Mouse (Mus musculus) CH12.LX (cell line): ENCODE results near the gene Unc5cl. TPM values are rescaled to one million over a fixed set of nuclear protein-coding genes. Genes with fewer than 3 reads are reported as not detected.

Source experiments
- DNase-seq: peaks from one replicate; pipeline ENCODE4 v3.0.0-alpha.2; 2013; ENCODE audit errors: extremely low read depth
- H3K27ac ChIP-seq: 2 replicates; pipeline ENCODE4 v1.5.1; 2012; ENCODE audit warnings: low read depth, mild to moderate bottlenecking, control low read depth, moderate library complexity; ENCODE audit not compliant: insufficient read depth
- H3K27me3 ChIP-seq: replicated peaks from 2 replicates; pipeline ENCODE3; 2012; ENCODE audit warnings: inconsistent platforms
- H3K36me3 ChIP-seq, 2 experiments: replicated peaks in 1 of 2; 2 replicates each; pipeline versions ENCODE3 to v1.6.1; 2012; ENCODE audit warnings: inconsistent platforms in 1 of 2, low read length in 1 of 2, mild to moderate bottlenecking in 1 of 2, mixed read lengths in 1 of 2, moderate library complexity in 1 of 2; ENCODE audit not compliant: control insufficient read depth in 1 of 2, insufficient read depth in 1 of 2
- H3K4me1 ChIP-seq, 2 experiments: 2 replicates each; pipeline ENCODE4 v1.6.1; 2012; ENCODE audit warnings: inconsistent platforms in 1 of 2, moderate library complexity in 1 of 2; ENCODE audit not compliant: insufficient read depth in 2 of 2, control insufficient read depth in 1 of 2
- H3K4me2 ChIP-seq: 2 replicates; pipeline ENCODE4 v1.6.1; 2012; ENCODE audit warnings: low read depth, mild to moderate bottlenecking, control low read depth; ENCODE audit not compliant: poor library complexity, insufficient read depth, severe bottlenecking
- H3K4me3 ChIP-seq, 3 experiments: fragments of 150-350 bp in 1 of 3; sonication (generic) in 1 of 3; replicated peaks in 1 of 3; 2 replicates each; pipeline versions ENCODE3 to v1.5.1; 2011 to 2012; ENCODE audit warnings: low read depth in 2 of 3, low read length in 2 of 3, mild to moderate bottlenecking in 2 of 3, moderate library complexity in 2 of 3, control low read depth in 1 of 3, improper control_type of control experiment in 1 of 3, inconsistent platforms in 1 of 3, mixed read lengths in 1 of 3; ENCODE audit not compliant: poor library complexity in 1 of 3
- H3K79me2 ChIP-seq: replicated peaks from 2 replicates; pipeline ENCODE4 v1.6.1; 2012; ENCODE audit warnings: mild to moderate bottlenecking, moderate library complexity; ENCODE audit not compliant: control insufficient read depth, poor library complexity, insufficient read depth, severe bottlenecking; ENCODE audit errors: extremely low read depth
- H3K9ac ChIP-seq: 2 replicates; pipeline ENCODE4 v1.6.1; 2012; ENCODE audit warnings: low read depth, mild to moderate bottlenecking, control low read depth, moderate library complexity; ENCODE audit not compliant: insufficient read depth
- H3K9me3 ChIP-seq: replicated peaks from 2 replicates; pipeline ENCODE3; 2012; ENCODE audit warnings: low read length, inconsistent platforms, mixed read lengths
- BHLHE40 ChIP-seq: IDR thresholded peaks from 2 replicates; pipeline ENCODE4 v1.6.1; 2011; ENCODE audit warnings: mild to moderate bottlenecking, low read depth, low read length, improper control_type of control experiment
- CHD1 ChIP-seq: IDR thresholded peaks from 2 replicates; pipeline ENCODE4 v1.6.1; 2012; ENCODE audit warnings: low read depth, low read length, improper control_type of control experiment, inconsistent platforms
- CTCF ChIP-seq, 2 experiments: IDR thresholded peaks in 1 of 2; conservative IDR thresholded peaks in 1 of 2; 2 replicates each; pipeline ENCODE4 v1.5.1; 2011 to 2012; ENCODE audit warnings: low read depth in 2 of 2, low read length in 2 of 2, improper control_type of control experiment in 1 of 2, inconsistent platforms in 1 of 2, mild to moderate bottlenecking in 1 of 2, moderate library complexity in 1 of 2
- E2F4 ChIP-seq: IDR thresholded peaks from 2 replicates; pipeline ENCODE4 v1.6.1; 2011; ENCODE audit warnings: low read depth, low read length, improper control_type of control experiment; ENCODE audit not compliant: insufficient replicate concordance
- ELF1 ChIP-seq: IDR thresholded peaks from 2 replicates; pipeline ENCODE4 v1.6.1; 2014; ENCODE audit warnings: low read depth, mild to moderate bottlenecking, inconsistent platforms, low read length, improper control_type of control experiment
- EP300 ChIP-seq: IDR thresholded peaks from 2 replicates; pipeline ENCODE4 v1.6.1; 2011; ENCODE audit warnings: low read length, improper control_type of control experiment
- GABPA ChIP-seq: IDR thresholded peaks from 2 replicates; pipeline ENCODE4 v1.6.1; 2012; ENCODE audit warnings: low read depth, low read length, improper control_type of control experiment, inconsistent platforms; ENCODE audit not compliant: insufficient replicate concordance
- HCFC1 ChIP-seq: IDR thresholded peaks from 2 replicates; pipeline ENCODE4 v1.6.1; 2012; ENCODE audit warnings: low read depth, mild to moderate bottlenecking, inconsistent platforms, low read length, improper control_type of control experiment
- IRF4 ChIP-seq: IDR thresholded peaks from 2 replicates; pipeline ENCODE4 v1.6.1; 2014; ENCODE audit warnings: low read depth, mild to moderate bottlenecking, inconsistent platforms, low read length, improper control_type of control experiment
- JUN ChIP-seq: IDR thresholded peaks from 2 replicates; pipeline ENCODE4 v1.6.1; 2011; ENCODE audit warnings: low read depth, mild to moderate bottlenecking, low read length, improper control_type of control experiment, moderate library complexity; ENCODE audit not compliant: insufficient read depth
- MAFK ChIP-seq: IDR thresholded peaks from 2 replicates; pipeline ENCODE4 v1.6.1; 2011; ENCODE audit warnings: low read length, improper control_type of control experiment; ENCODE audit not compliant: insufficient replicate concordance
- MAZ ChIP-seq: IDR thresholded peaks from 2 replicates; pipeline ENCODE4 v1.6.1; 2012; ENCODE audit warnings: low read depth, mild to moderate bottlenecking, inconsistent platforms, low read length, improper control_type of control experiment, moderate library complexity
- MXI1 ChIP-seq: IDR thresholded peaks from 2 replicates; pipeline ENCODE4 v1.6.1; 2011; ENCODE audit warnings: mild to moderate bottlenecking, low read depth, low read length, improper control_type of control experiment
- MYC ChIP-seq: IDR thresholded peaks from 2 replicates; pipeline ENCODE4 v1.6.1; 2011; ENCODE audit warnings: low read depth, mild to moderate bottlenecking, improper control_type of control experiment, low read length
- NELFE ChIP-seq: IDR thresholded peaks from 2 replicates; pipeline ENCODE4 v1.6.1; 2011; ENCODE audit warnings: low read depth, low read length, improper control_type of control experiment
- NRF1 ChIP-seq: IDR thresholded peaks from 2 replicates; pipeline ENCODE4 v1.6.1; 2014; ENCODE audit warnings: low read depth, mild to moderate bottlenecking, inconsistent platforms, low read length, improper control_type of control experiment, moderate library complexity
- POLR2A ChIP-seq: IDR thresholded peaks from 2 replicates; pipeline ENCODE4 v1.6.1; 2011; ENCODE audit warnings: low read depth, mild to moderate bottlenecking, improper control_type of control experiment, low read length
- RAD21 ChIP-seq: IDR thresholded peaks from 2 replicates; pipeline ENCODE4 v1.6.1; 2011; ENCODE audit warnings: low read depth, mild to moderate bottlenecking, low read length, improper control_type of control experiment, moderate library complexity
- RCOR1 ChIP-seq: conservative IDR thresholded peaks from 2 replicates; pipeline ENCODE4 v1.6.1; 2012; ENCODE audit warnings: low read depth, mild to moderate bottlenecking, inconsistent platforms, low read length, improper control_type of control experiment
- SMC3 ChIP-seq: IDR thresholded peaks from 2 replicates; pipeline ENCODE4 v1.6.1; 2011; ENCODE audit warnings: low read depth, low read length, improper control_type of control experiment
- TCF12 ChIP-seq: IDR thresholded peaks from 2 replicates; pipeline ENCODE4 v1.6.1; 2014; ENCODE audit warnings: low read depth, mild to moderate bottlenecking, inconsistent platforms, low read length, improper control_type of control experiment
- UBTF ChIP-seq: IDR thresholded peaks from 2 replicates; pipeline ENCODE4 v1.6.1; 2012; ENCODE audit warnings: low read depth, mild to moderate bottlenecking, inconsistent platforms, low read length, improper control_type of control experiment, moderate library complexity
- USF2 ChIP-seq: conservative IDR thresholded peaks from 2 replicates; pipeline ENCODE4 v1.6.1; 2011; ENCODE audit warnings: low read depth, low read length, improper control_type of control experiment
- ZC3H11A ChIP-seq: IDR thresholded peaks from 2 replicates; pipeline ENCODE4 v1.6.1; 2012; ENCODE audit warnings: low read depth, mild to moderate bottlenecking, inconsistent platforms, low read length, improper control_type of control experiment
- ZKSCAN1 ChIP-seq: IDR thresholded peaks from 2 replicates; pipeline ENCODE4 v1.6.1; 2012; ENCODE audit warnings: low read depth, inconsistent platforms, low read length, improper control_type of control experiment, borderline replicate concordance
- ZNF384 ChIP-seq: IDR thresholded peaks from 2 replicates; pipeline ENCODE4 v1.6.1; 2012; ENCODE audit warnings: low read depth, low read length, improper control_type of control experiment, inconsistent platforms
- dilution Hi-C: fragments of 300-500 bp; cut with MboI; formaldehyde crosslinking; loops from 2 replicates; pipeline ENCODE4 v1.14.3; 2020; ENCODE audit warnings: low sequenced_read_pairs; ENCODE audit not compliant: extremely low pct_unique_long_range_greater_than_20kb, extremely low pct_ligation_motif_present
- in situ Hi-C: fragments of 300-500 bp; cut with MboI; formaldehyde crosslinking; loops from 3 replicates; pipeline ENCODE4 v1.14.3; 2019; ENCODE audit warnings: low sequenced_read_pairs, low pct_ligation_motif_present, low pct_unique_long_range_greater_than_20kb, mixed read lengths
- polyA plus RNA-seq: library from polyadenylated mRNA; unstranded; fragments of >175 nt; gene quantifications from 2 replicates; pipeline ENCODE4 v1.2.1, GENCODE M21; 2012; ENCODE audit warnings: low read depth; ENCODE audit not compliant: insufficient read length
- total RNA-seq, 2 experiments: library from RNA; depleted of rRNA; stranded (reverse); fragments of 300-350 nt in 1 of 2; fragments of >200 nt in 1 of 2; gene quantifications; 2 replicates each; pipeline ENCODE4 v1.2.3; 2012 to 2014

Unc5cl gene
- total and polyA plus RNA-seq, 3 experiments = 0.09 to 0.21 TPM; not detected in 1

- H3K27me3 ChIP-seq = no peaks in the 10 kb centered on the region
- in situ Hi-C loops (no loop called here), dilution Hi-C loops (no loop called here)
- H3K4me3 ChIP-seq = no peak overlapping the region
- peaks cover 40 to 85% of the 10 kb centered on the region in 2 experiments for H3K36me3 ChIP-seq
- TF ChIP-seq NRF1 (no peak), POLR2A (no peak), UBTF (no peak), ZC3H11A (no peak), RCOR1 (no peak), HCFC1 (no peak), EP300 (no peak), SMC3 (peak; percentile 50), TCF12 (no peak), MXI1 (no peak), MAZ (no peak), BHLHE40 (no peak), NELFE (no peak), CHD1 (no peak), MAFK (no peak), ZNF384 (peak; percentile 60), RAD21 (peak; percentile 68), E2F4 (no peak), GABPA (no peak), ELF1 (no peak), USF2 (no peak), JUN (no peak), IRF4 (no peak), MYC (no peak), ZKSCAN1 (no peak), CTCF (conservative IDR thresholded peaks at IDR 0.05 in 1 of 2, IDR thresholded peaks at IDR 0.05 in 1 of 2; ENCODE audit: low read depth in 2 of 2, low read length in 2 of 2) (peak; percentile 45 to 77; a peak in 3 of 4 replicates)
- H3K27ac ChIP-seq = no peak overlapping the region
- no peak overlapping the region for H3K4me2 ChIP-seq
- H3K4me1 ChIP-seq = peaks cover 3 to 22% of the 10 kb centered on the region in 2 experiments; a peak in 2 of 4 replicates
- DNase-seq = peak; percentile 66
- no peaks in the 10 kb centered on the region for H3K9me3 ChIP-seq
- H3K9ac ChIP-seq = no peak overlapping the region
- peaks cover 6% of the 10 kb centered on the region; the same call in 1 of the 2 replicates for H3K79me2 ChIP-seq
Measured at GRCm38 (mm10) chr17:48416425-48417195, 38.1 kb upstream of the Unc5cl start.
